13 mouse cellular contexts compared by ENCODE assay signal in the genomic region with DNA sequence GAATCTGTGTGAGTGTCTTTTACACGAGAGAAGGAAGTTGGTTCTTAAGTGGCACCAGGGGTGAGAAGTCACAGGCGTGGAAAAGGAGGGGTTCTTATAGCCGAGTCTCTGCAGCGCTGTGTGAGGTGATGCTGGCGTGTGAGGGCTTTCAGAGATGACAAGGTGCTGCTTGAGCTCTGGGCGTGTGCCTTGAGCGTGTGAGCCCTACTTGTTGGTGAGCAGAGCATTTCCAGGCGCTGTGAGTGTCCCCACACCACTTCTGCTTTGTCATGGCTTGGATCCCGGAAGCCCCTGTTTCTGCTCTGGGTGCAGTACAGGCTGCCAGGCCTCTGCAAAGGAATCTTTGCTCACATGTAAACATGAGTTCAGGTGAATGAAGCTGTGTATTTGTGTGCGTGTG.
A peak's percentile ranks its signal among the peaks of the same experiment; 100 is the strongest.
DNase-seq lines count a peak whose midpoint lies in the region; ATAC-seq and TF ChIP-seq lines count a peak whose summit lies in the region.
"Had no signal": no experiment of that assay in that cellular context is flagged by ENCODE, and none has a peak within 500 bp of the region (broad histone marks: within the 10 kb centered on the region; RNA-seq: fewer than 3 reads in every experiment).

No protein-coding gene starts in this region.

- 58% methylated on average over 10 of the region's 10 CpGs for WGBS in liver, embryonic 11.5 days
- 36% methylated on average over 10 of the region's 10 CpGs for WGBS in intestine, postnatal 0 days
- WGBS in neural tube, embryonic 15.5 days: 76% methylated on average over 10 of the region's 10 CpGs

- DNase-seq in liver, embryonic 11.5 days (ENCODE audit: low spot score): no peak
- DNase-seq in liver (no peak), G1E (ENCODE audit: low spot score) (peak; percentile 28)
- DNase-seq in right cerebral cortex, postnatal 14 days: no peak
- DNase-seq in adrenal gland, adult (ENCODE audit: inconsistent age in 2 of 2, low spot score in 1 of 2): no peak
- DNase-seq: cerebellum, adult 18-20 months had no signal

- H3K27ac ChIP-seq in liver, embryonic 11.5 days (ENCODE audit: low read depth, low read length): no peak overlapping the region; the same call in 1 of the 2 replicates
- peak overlapping the region; percentile 41; the same call in 1 of the 2 replicates for H3K27ac ChIP-seq in intestine, postnatal 0 days (ENCODE audit: low read depth, low read length)
- no peak overlapping the region for H3K27ac ChIP-seq in neural tube, embryonic 15.5 days (replicated peaks)
- H3K27ac ChIP-seq: hindbrain, postnatal 0 days; limb, embryonic 12.5 days had no signal

- no peak for TF ChIP-seq CTCF in G1E (IDR thresholded peaks at IDR 0.05; ENCODE audit: low read depth, low read length)
- no peak for TF ChIP-seq CTCF in intestine, postnatal 0 days (IDR thresholded peaks at IDR 0.05; ENCODE audit: low read depth)

- ATAC-seq in liver, embryonic 11.5 days (replicated peaks; ENCODE audit: low FRiP score): no peak
- ATAC-seq in G1E (ENCODE audit: extremely low read depth, insufficient number of reproducible peaks, low FRiP score, poor library complexity, severe bottlenecking): peak; percentile 52
- ATAC-seq in intestine, postnatal 0 days: no peak
- peak; percentile 57 for ATAC-seq in neutrophil, adult 5-6 weeks (ENCODE audit: extremely low read depth, insufficient number of reproducible peaks, low FRiP score, poor library complexity, severe bottlenecking)
- ATAC-seq in neural tube, embryonic 15.5 days (ENCODE audit: low FRiP score): no peak
- ATAC-seq: forebrain, embryonic 16.5 days; hindbrain, postnatal 0 days had no signal

- H3K4me3 ChIP-seq in liver, embryonic 11.5 days (ENCODE audit: low read depth, low read length): no peak overlapping the region
- peak overlapping the region; percentile 20; the same call in 1 of the 2 replicates for H3K4me3 ChIP-seq in G1E (ENCODE audit: low read depth, low read length)
- H3K4me3 ChIP-seq in intestine, postnatal 0 days (ENCODE audit: low read depth, low read length): no peak overlapping the region
- no peak overlapping the region for H3K4me3 ChIP-seq in neural tube, embryonic 15.5 days (replicated peaks)
- H3K4me3 ChIP-seq: limb, embryonic 12.5 days had no signal

- no peaks in the 10 kb centered on the region for H3K36me3 ChIP-seq in liver, embryonic 11.5 days (ENCODE audit: control insufficient read depth, insufficient read depth, low read length)
- H3K36me3 ChIP-seq in G1E (replicated peaks): peaks cover 32% of the 10 kb centered on the region
- no peaks in the 10 kb centered on the region for H3K36me3 ChIP-seq in intestine, postnatal 0 days (ENCODE audit: control insufficient read depth, insufficient read depth)
- no peaks in the 10 kb centered on the region for H3K36me3 ChIP-seq in neural tube, embryonic 15.5 days
- H3K36me3 ChIP-seq: limb, embryonic 12.5 days had no signal

- no peaks in the 10 kb centered on the region for H3K9me3 ChIP-seq in liver, embryonic 11.5 days (ENCODE audit: control insufficient read depth, low read length)
- H3K9me3 ChIP-seq in G1E (replicated peaks): no peaks in the 10 kb centered on the region
- no peaks in the 10 kb centered on the region for H3K9me3 ChIP-seq in intestine, postnatal 0 days (ENCODE audit: control insufficient read depth)
- no peaks in the 10 kb centered on the region for H3K9me3 ChIP-seq in neural tube, embryonic 15.5 days (replicated peaks)
- H3K9me3 ChIP-seq: limb, embryonic 12.5 days had no signal

- H3K4me2 ChIP-seq in liver, embryonic 11.5 days: peak overlapping the region; percentile 25; the same call in 1 of the 2 replicates
- peak overlapping the region; percentile 6; the same call in 1 of the 2 replicates for H3K4me2 ChIP-seq in intestine, postnatal 0 days (replicated peaks; ENCODE audit: low read depth)
- H3K4me2 ChIP-seq in neural tube, embryonic 15.5 days: no peak overlapping the region
- H3K4me2 ChIP-seq: limb, embryonic 12.5 days had no signal

- no peak overlapping the region for H3K9ac ChIP-seq in liver, embryonic 11.5 days (ENCODE audit: low read depth, low read length)
- no peak overlapping the region for H3K9ac ChIP-seq in intestine, postnatal 0 days (ENCODE audit: low read depth, low read length)
- no peak overlapping the region for H3K9ac ChIP-seq in neural tube, embryonic 15.5 days (replicated peaks)
- H3K9ac ChIP-seq: limb, embryonic 12.5 days had no signal

- H3K27me3 ChIP-seq in liver, embryonic 11.5 days (replicated peaks; ENCODE audit: control insufficient read depth, insufficient read depth, low read length): no peaks in the 10 kb centered on the region
- no peaks in the 10 kb centered on the region for H3K27me3 ChIP-seq in G1E (ENCODE audit: insufficient read depth, low read length)
- no peaks in the 10 kb centered on the region for H3K27me3 ChIP-seq in intestine, postnatal 0 days (replicated peaks; ENCODE audit: control insufficient read depth, insufficient read depth, low read length)
- no peaks in the 10 kb centered on the region for H3K27me3 ChIP-seq in neural tube, embryonic 15.5 days (replicated peaks)
- H3K27me3 ChIP-seq: CH12.LX; limb, embryonic 12.5 days had no signal

- H3K4me1 ChIP-seq in liver, embryonic 11.5 days (replicated peaks; ENCODE audit: control insufficient read depth, insufficient read depth, low read length): peaks cover 65% of the 10 kb centered on the region
- H3K4me1 ChIP-seq in G1E (ENCODE audit: insufficient read depth, low read depth, low read length): peaks cover 82% of the 10 kb centered on the region
- H3K4me1 ChIP-seq in intestine, postnatal 0 days (replicated peaks; ENCODE audit: control insufficient read depth, insufficient read depth, low read length): peaks cover 15% of the 10 kb centered on the region
- peaks cover 48% of the 10 kb centered on the region for H3K4me1 ChIP-seq in neural tube, embryonic 15.5 days

Comparison
In these comparisons a context has a peak if more than half of its experiments do, and no peak if none do; other contexts are left out.
1. ATAC-seq: peak in G1E (single experiment) and neutrophil, adult 5-6 weeks (single experiment); none in liver, embryonic 11.5 days (single experiment), intestine, postnatal 0 days (single experiment) and neural tube, embryonic 15.5 days (single experiment).